Mouse (Mus musculus): Measurements from ENCODE around the gene Nol9. TPM values are rescaled to one million over a fixed set of nuclear protein-coding genes. Genes with fewer than 3 reads are reported as not detected.

Nol9 gene
- polyA plus RNA-seq, 1 experiment from 2014 or later = 25.8 TPM

DNA sequence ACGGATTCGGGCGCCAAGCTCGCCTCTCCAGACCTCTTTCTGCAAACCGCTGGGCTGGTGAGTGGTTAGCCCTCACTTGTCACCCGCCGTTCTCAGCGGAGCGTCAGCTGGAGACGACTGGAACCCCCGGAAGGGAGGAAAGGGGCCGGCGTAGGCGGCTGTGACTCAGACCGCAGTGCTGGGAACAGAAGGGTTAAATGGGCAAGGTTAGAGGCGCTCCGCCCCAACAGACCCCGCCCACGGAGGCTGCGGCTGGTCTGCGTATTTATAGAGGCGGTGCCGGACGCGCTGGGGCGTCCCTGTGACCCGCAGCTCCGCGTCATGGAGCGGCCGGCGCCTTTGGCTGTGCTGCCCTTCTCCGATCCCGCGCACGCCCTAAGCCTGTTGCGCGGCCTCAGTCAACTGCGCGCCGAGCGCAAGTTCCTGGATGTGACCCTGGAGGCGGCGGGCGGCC lies 30.5 kb upstream of the Nol9 start, which contains the start of gene Klhl21:
Gene Klhl21 (plus strand): TSS at position 182 of the 454 bp plus-strand sequence.
- Histone ChIP-seq H3K4me1 (ENCODE audit: control insufficient read depth, insufficient read depth, low read length) (peaks cover 29% of the 10 kb centered on the region), H3K9me3 (ENCODE audit: control insufficient read depth, low read length) (no peaks in the 10 kb centered on the region), H3K4me2 (ENCODE audit: low read length) (peak within 1 kb of the TSS; percentile 100), H3K4me3 (replicated peaks; ENCODE audit: low read depth, low read length) (peak within 1 kb of the TSS; percentile 67), H3K27ac (replicated peaks; ENCODE audit: low read depth, low read length) (peak within 1 kb of the TSS; percentile 64), H3K36me3 (ENCODE audit: control insufficient read depth, insufficient read depth, low read length) (no peaks in the 10 kb centered on the region), H3K9ac (replicated peaks; ENCODE audit: low read length) (peak within 1 kb of the TSS; percentile 59), H3K27me3 (ENCODE audit: control insufficient read depth, insufficient read depth, low read length) (peaks cover 34% of the 10 kb centered on the region)
- DNase-seq = peak; percentile 94
- peak; percentile 85 for ATAC-seq (ENCODE audit: low FRiP score, low TSS enrichment)
- under 1% methylated on average over 43 of the region's 45 CpGs for WGBS

DNA sequence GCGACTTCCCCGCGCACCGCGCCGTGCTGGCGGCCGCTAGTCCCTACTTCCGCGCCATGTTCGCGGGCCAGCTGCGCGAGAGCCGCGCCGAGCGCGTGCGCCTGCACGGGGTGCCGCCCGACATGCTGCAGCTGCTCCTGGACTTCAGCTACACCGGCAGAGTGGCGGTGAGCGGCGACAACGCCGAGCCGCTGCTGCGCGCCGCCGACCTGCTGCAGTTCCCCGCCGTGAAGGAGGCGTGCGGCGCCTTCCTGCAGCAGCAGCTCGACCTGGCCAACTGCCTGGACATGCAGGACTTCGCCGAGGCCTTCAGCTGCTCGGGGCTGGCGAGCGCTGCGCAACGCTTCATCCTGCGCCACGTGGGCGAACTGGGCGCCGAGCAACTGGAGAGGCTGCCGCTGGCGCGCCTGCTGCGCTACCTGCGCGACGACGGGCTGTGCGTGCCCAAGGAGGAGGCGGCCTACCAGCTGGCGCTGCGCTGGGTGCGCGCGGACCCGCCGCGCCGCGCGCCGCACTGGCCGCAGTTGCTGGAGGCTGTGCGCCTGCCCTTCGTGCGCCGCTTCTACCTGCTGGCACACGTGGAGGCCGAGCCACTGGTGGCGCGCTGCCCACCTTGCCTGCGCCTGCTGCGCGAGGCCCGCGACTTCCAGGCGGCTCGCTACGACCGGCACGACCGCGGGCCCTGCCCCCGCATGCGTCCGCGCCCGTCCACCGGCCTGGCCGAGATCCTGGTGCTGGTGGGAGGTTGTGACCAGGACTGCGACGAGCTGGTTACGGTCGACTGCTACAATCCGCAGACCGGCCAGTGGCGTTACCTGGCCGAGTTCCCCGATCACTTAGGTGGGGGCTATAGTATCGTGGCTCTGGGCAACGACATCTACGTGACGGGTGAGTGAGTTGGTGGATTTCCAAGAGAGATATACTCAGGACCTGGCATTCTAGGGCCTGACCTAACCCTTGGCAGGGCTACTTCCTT lies 29.8 kb upstream of the Nol9 start:
- Histone ChIP-seq H3K9me3 (ENCODE audit: control insufficient read depth, low read length) (no peaks in the 10 kb centered on the region), H3K4me3 (replicated peaks; ENCODE audit: low read depth, low read length) (peak overlapping the region; percentile 67), H3K4me2 (ENCODE audit: low read length) (peak overlapping the region; percentile 100), H3K36me3 (ENCODE audit: control insufficient read depth, insufficient read depth, low read length) (0 out of 2 replicates have a peak, but pooled peaks cover 2% of the 10 kb centered on the region), H3K27me3 (ENCODE audit: control insufficient read depth, insufficient read depth, low read length) (peaks cover 34% of the 10 kb centered on the region), H3K27ac (replicated peaks; ENCODE audit: low read depth, low read length) (peak overlapping the region; percentile 64), H3K4me1 (ENCODE audit: control insufficient read depth, insufficient read depth, low read length) (peaks cover 29% of the 10 kb centered on the region), H3K9ac (replicated peaks; ENCODE audit: low read length) (peak overlapping the region; percentile 59)
- peak; percentile 77 for DNase-seq
- under 1% methylated on average over 106 of the region's 115 CpGs for WGBS
- ATAC-seq (ENCODE audit: low FRiP score, low TSS enrichment) = peak; percentile 71

DNA sequence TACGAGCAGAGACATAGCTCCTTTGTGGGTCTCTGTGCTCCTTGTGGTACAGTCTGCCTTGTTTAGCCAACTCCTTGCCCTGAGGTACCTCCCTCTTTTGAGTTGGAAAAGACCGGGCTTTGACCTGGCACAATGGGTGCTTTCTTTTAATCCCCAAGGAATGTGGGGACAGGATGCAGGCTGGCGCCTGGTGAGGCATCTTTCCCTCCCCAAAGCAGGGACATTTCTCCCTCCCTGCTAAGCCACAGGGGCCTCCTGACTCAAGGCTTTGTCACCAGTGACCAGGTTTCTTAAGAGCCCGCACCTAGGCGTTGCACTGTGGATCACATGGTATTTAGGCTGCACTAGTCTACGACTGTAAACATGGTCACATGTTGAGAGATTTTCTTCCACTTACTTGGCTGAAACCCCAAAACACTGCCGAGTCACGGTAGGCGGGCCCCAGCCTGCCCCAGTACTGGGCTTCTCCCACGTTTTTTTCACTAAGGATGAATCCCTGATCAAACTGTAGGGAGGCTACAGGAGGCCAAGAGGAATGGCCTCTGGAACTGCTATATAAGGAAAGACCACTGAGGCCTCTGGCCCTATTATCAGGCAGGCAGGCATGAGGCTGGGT lies 28.9 kb upstream of the Nol9 start:
- Histone ChIP-seq H3K4me3 (replicated peaks; ENCODE audit: low read depth, low read length) (peak overlapping the region; percentile 67), H3K9me3 (ENCODE audit: control insufficient read depth, low read length) (no peaks in the 10 kb centered on the region), H3K36me3 (ENCODE audit: control insufficient read depth, insufficient read depth, low read length) (0 out of 2 replicates have a peak, but pooled peaks cover 8% of the 10 kb centered on the region), H3K4me1 (ENCODE audit: control insufficient read depth, insufficient read depth, low read length) (peaks cover 29% of the 10 kb centered on the region), H3K27ac (replicated peaks; ENCODE audit: low read depth, low read length) (no peak overlapping the region), H3K9ac (replicated peaks; ENCODE audit: low read length) (peak overlapping the region; percentile 59), H3K27me3 (ENCODE audit: control insufficient read depth, insufficient read depth, low read length) (peaks cover 34% of the 10 kb centered on the region), H3K4me2 (ENCODE audit: low read length) (peak overlapping the region; percentile 100)
- ATAC-seq (ENCODE audit: low FRiP score, low TSS enrichment) (no peak), DNase-seq (peak; percentile 22)
- WGBS = 2% methylated on average over 10 of the region's 10 CpGs

DNA sequence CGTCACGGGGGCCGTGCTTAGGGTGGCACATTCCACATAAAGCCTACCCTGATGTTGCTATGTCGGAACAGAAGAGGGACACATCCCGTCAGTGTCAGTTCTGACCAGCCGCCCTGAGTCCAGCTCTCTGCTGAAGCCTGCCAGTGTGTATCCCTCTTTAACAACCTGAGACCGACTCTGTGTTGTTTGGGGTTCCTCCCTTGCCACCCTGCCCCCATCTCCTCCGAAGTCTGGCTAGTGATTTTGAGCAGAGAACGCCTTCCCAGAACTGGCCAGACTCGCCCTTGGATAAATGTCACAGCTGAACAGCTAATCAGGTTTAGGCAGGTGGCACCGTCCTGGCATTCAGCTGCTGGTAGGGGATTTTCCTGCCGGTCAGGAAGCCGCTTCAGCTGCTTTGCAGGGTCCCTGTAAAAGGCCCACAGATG lies 28.4 kb upstream of the Nol9 start:
- Histone ChIP-seq H3K27me3 (ENCODE audit: control insufficient read depth, insufficient read depth, low read length) (peaks cover 34% of the 10 kb centered on the region), H3K4me3 (replicated peaks; ENCODE audit: low read depth, low read length) (peak overlapping the region; percentile 67), H3K27ac (replicated peaks; ENCODE audit: low read depth, low read length) (no peak overlapping the region), H3K4me1 (ENCODE audit: control insufficient read depth, insufficient read depth, low read length) (peaks cover 29% of the 10 kb centered on the region), H3K9ac (replicated peaks; ENCODE audit: low read length) (no peak overlapping the region), H3K36me3 (ENCODE audit: control insufficient read depth, insufficient read depth, low read length) (0 out of 2 replicates have a peak, but pooled peaks cover 11% of the 10 kb centered on the region), H3K9me3 (ENCODE audit: control insufficient read depth, low read length) (no peaks in the 10 kb centered on the region), H3K4me2 (ENCODE audit: low read length) (peak overlapping the region; percentile 100)
- whole genome bisulfite sequencing = 7% methylated on average over 13 of the region's 13 CpGs
- ATAC-seq (ENCODE audit: low FRiP score, low TSS enrichment) (no peak), DNase-seq (no peak)

DNA sequence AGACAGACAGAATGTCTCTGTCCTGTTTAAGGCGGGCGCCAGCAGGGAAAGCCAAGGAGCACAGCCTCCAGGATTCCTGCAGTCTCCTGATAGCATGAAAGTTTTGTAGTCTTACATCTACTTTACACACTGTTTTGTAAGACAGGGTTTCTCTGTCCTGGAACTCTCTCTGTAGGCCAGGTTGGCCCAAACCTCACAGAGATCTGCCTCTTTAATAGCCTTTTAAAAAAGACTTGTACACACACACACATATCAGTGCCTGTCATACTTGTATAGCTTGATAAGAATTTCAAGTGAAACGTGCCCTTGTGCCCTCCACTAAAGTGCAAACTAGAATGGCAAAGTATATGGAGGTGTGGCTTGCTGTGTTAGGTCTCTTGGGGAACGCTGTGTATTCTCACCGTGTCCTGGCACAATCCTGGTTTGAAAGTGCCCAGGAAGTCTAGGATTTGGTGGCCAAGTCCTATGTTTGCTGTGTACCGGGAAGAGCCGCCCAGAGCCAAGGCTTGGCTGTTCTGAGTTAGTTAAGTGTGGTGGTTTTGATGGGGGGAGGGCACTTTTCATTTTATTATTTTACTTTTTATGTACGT lies 27.9 kb upstream of the Nol9 start:
- ATAC-seq (ENCODE audit: low FRiP score, low TSS enrichment) (no peak), DNase-seq (no peak)
- peak overlapping the region; percentile 67; the same call in 1 of the 2 replicates for H3K4me3 ChIP-seq (replicated peaks; ENCODE audit: low read depth, low read length)
- H3K36me3 ChIP-seq (ENCODE audit: control insufficient read depth, insufficient read depth, low read length) = 0 out of 2 replicates have a peak, but pooled peaks cover 11% of the 10 kb centered on the region
- H3K9me3 ChIP-seq (ENCODE audit: control insufficient read depth, low read length) = no peaks in the 10 kb centered on the region
- H3K27ac ChIP-seq (replicated peaks; ENCODE audit: low read depth, low read length) = no peak overlapping the region
- peaks cover 29% of the 10 kb centered on the region for H3K4me1 ChIP-seq (ENCODE audit: control insufficient read depth, insufficient read depth, low read length)
- H3K4me2 ChIP-seq (ENCODE audit: low read length) = peak overlapping the region; percentile 100
- WGBS = 74% methylated on average over 8 of the region's 8 CpGs
- H3K9ac ChIP-seq (replicated peaks; ENCODE audit: low read length) = no peak overlapping the region
- H3K27me3 ChIP-seq (ENCODE audit: control insufficient read depth, insufficient read depth, low read length) = peaks cover 33% of the 10 kb centered on the region

DNA sequence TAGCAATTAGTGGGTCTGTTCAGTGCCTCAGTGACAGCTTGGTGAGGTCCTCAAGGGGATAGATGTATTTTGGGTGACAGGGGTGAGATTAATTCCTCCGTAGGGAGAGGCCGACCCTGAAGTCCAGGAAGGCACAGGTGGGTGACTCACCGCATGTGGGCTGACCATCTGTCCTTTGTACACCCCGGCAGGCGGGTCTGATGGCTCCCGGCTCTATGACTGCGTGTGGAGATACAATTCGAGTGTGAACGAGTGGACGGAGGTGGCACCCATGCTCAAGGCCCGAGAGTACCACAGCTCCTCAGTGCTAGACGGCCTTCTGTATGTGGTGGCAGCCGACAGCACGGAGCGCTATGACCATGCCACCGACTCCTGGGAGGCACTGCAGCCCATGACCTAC lies 27.0 kb upstream of the Nol9 start:
- no peak for DNase-seq
- no peak overlapping the region for H3K9ac ChIP-seq (replicated peaks; ENCODE audit: low read length)

DNA sequence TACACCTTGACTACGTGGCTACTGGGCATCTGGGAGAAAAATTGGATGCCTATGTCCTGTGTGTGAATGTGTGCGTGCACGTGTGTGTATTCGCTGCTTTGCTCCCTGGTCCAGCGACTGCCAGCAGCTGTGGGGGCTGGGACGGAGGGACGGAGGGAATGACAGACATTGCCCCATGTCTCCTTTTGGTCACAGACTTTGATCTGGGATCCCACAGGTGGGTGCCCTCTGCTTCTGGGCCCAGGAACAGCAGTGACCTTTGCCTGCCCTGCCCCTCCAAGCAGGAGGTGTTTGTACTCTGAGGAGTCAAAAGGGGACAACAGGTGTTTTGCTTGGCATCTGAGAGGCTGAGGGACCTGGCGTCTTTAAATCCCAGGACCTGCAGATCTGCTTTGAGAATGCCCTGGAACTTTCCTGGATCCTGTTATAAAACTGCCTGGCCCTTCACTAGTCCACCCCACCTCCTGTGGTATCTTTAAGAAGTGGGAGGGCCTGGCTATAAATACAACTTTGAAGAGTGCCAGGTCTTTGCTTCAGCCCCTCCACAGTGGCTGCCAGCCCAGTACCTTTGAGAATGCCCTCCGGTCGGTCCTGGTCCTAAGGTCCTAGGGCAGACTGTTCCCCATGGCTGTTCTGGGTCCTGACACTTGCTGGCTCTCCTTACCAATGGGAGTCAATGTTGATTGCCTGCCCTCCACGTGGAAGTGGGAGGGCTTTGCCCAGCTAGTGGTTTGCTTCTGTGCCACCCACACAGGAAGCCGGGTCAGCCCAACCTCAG lies 25.9 kb upstream of the Nol9 start:
- 0 out of 2 replicates have a peak, but pooled peaks cover 11% of the 10 kb centered on the region for H3K36me3 ChIP-seq (ENCODE audit: control insufficient read depth, insufficient read depth, low read length)
- ATAC-seq (ENCODE audit: low FRiP score, low TSS enrichment) (no peak), DNase-seq (no peak)
- no peaks in the 10 kb centered on the region for H3K9me3 ChIP-seq (ENCODE audit: control insufficient read depth, low read length)
- H3K9ac ChIP-seq (replicated peaks; ENCODE audit: low read length) = no peak overlapping the region
- no peak overlapping the region for H3K27ac ChIP-seq (replicated peaks; ENCODE audit: low read depth, low read length)
- no peak overlapping the region for H3K4me3 ChIP-seq (replicated peaks; ENCODE audit: low read depth, low read length)
- H3K4me2 ChIP-seq (ENCODE audit: low read length) = no peak overlapping the region
- peaks cover 23% of the 10 kb centered on the region for H3K4me1 ChIP-seq (ENCODE audit: control insufficient read depth, insufficient read depth, low read length)
- peaks cover 15% of the 10 kb centered on the region; the same call in 1 of the 2 replicates for H3K27me3 ChIP-seq (ENCODE audit: control insufficient read depth, insufficient read depth, low read length)
- 91% methylated on average over 12 of the region's 12 CpGs for WGBS

More for the DNA sequence above, 27.0 kb upstream of the Nol9 start:
- Histone ChIP-seq H3K4me3 (replicated peaks; ENCODE audit: low read depth, low read length) (no peak overlapping the region), H3K4me1 (ENCODE audit: control insufficient read depth, insufficient read depth, low read length) (peaks cover 29% of the 10 kb centered on the region), H3K27ac (replicated peaks; ENCODE audit: low read depth, low read length) (no peak overlapping the region), H3K9me3 (ENCODE audit: control insufficient read depth, low read length) (no peaks in the 10 kb centered on the region), H3K4me2 (ENCODE audit: low read length) (no peak overlapping the region), H3K36me3 (ENCODE audit: control insufficient read depth, insufficient read depth, low read length) (0 out of 2 replicates have a peak, but pooled peaks cover 11% of the 10 kb centered on the region), H3K27me3 (ENCODE audit: control insufficient read depth, insufficient read depth, low read length) (peaks cover 25% of the 10 kb centered on the region)
- ATAC-seq (ENCODE audit: low FRiP score, low TSS enrichment) = no peak
- WGBS = 95% methylated on average over 16 of the region's 16 CpGs

DNA sequence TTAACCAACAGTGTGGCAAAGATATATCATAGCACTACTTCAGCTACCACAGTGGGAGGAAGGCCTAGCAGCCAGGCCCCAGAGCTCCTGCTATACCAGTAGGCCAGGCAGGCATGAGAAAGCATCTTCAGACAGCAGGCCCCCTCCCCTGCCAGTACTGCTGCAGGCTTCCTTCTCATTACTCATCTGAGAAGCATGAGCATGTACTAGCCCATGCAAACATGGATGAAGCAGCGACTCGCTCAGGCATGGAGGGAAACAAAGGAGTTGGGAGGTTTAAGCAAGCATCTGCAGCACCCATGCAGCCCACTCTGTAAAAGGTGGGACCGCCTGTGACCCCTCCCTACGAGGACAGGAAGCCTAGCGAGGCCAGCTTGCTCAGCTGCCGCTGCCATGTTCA lies 20.0 kb upstream of the Nol9 start:
- Histone ChIP-seq H3K4me2 (ENCODE audit: low read length) (no peak overlapping the region), H3K27ac (replicated peaks; ENCODE audit: low read depth, low read length) (no peak overlapping the region), H3K9ac (replicated peaks; ENCODE audit: low read length) (no peak overlapping the region), H3K4me3 (replicated peaks; ENCODE audit: low read depth, low read length) (no peak overlapping the region), H3K36me3 (ENCODE audit: control insufficient read depth, insufficient read depth, low read length) (peaks cover 65% of the 10 kb centered on the region), H3K4me1 (ENCODE audit: control insufficient read depth, insufficient read depth, low read length) (no peaks in the 10 kb centered on the region), H3K27me3 (ENCODE audit: control insufficient read depth, insufficient read depth, low read length) (no peaks in the 10 kb centered on the region), H3K9me3 (ENCODE audit: control insufficient read depth, low read length) (no peaks in the 10 kb centered on the region)
- ATAC-seq (ENCODE audit: low FRiP score, low TSS enrichment) (no peak), DNase-seq (no peak)
- 91% methylated on average over 6 of the region's 6 CpGs for WGBS

Measured in midbrain, embryonic 14.5 days (tissue).